Mouse (Mus musculus) hematopoietic multipotent progenitor cell, adult 10-12 weeks (in vitro differentiated cells): ENCODE results near the gene Elof1. TPM values are rescaled to one million over a fixed set of nuclear protein-coding genes. Genes with fewer than 3 reads are reported as not detected.

Experiments used
- polyA plus RNA-seq: library from polyadenylated mRNA; stranded (reverse); fragments of >175 nt; gene quantifications from 2 replicates; pipeline ENCODE4 v1.2.3, GENCODE M21; 2012; ENCODE audit warnings: low replicate concordance

Elof1 gene
- 13.2 and 67.9 TPM in 2 replicates for polyA plus RNA-seq

GRCm38 (mm10) chr9:22116740-22117426, at the start of gene Elof1:
Elof1 (minus strand) TSS chr9:22117172.

DNA sequence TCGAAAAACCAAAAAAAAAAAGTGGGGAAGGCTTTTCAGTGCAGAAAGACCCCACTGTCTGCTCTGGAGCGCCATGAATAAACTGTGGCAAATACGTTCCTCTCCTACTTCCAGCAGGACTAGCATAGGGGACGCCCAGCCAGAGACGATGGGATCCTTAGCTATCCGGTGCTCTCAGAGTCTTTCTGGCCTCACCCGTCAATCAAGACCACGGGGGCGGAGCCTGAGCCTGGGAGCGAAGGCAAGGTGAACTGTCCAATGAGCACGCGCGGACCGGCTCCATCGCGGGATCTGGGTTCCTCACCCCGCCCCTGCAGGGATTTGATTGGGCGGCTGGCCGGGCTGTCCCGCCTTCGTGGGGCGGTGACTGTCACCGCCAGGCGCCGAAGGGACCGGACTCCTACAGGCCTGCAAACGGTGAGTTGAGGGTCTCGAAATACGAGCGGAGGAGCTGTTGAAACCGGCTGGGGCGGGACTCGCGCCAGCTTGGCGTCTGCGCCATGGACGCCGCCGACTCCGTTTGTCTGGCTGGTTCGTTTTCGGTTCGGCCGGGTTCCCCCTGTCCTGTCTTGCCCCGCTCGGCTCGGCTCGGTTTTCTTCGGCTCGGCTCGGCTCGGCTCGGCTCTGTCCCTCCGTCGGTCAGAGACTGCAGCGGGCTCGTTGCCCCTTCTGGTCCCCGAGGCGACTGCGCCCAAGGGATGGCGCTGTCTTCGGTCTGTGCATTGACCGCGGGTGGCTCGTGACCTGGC, 39.7 kb upstream of the Elof1 start, which contains the start of gene Pigyl:
Gene Pigyl, plus strand, starts transcription at position 350 of the 749 bp plus-strand sequence.

GRCm38 (mm10) chr9:22135644-22136390, 18.8 kb upstream of the Elof1 start, which contains the start of gene Acp5:
Acp5 (minus strand) TSS chr9:22135711.

GRCm38 (mm10) chr9:22098993-22099696, 17.8 kb downstream of the Elof1 start, which contains the start of gene Cnn1:
Cnn1 (plus strand) TSS chr9:22099216.

DNA sequence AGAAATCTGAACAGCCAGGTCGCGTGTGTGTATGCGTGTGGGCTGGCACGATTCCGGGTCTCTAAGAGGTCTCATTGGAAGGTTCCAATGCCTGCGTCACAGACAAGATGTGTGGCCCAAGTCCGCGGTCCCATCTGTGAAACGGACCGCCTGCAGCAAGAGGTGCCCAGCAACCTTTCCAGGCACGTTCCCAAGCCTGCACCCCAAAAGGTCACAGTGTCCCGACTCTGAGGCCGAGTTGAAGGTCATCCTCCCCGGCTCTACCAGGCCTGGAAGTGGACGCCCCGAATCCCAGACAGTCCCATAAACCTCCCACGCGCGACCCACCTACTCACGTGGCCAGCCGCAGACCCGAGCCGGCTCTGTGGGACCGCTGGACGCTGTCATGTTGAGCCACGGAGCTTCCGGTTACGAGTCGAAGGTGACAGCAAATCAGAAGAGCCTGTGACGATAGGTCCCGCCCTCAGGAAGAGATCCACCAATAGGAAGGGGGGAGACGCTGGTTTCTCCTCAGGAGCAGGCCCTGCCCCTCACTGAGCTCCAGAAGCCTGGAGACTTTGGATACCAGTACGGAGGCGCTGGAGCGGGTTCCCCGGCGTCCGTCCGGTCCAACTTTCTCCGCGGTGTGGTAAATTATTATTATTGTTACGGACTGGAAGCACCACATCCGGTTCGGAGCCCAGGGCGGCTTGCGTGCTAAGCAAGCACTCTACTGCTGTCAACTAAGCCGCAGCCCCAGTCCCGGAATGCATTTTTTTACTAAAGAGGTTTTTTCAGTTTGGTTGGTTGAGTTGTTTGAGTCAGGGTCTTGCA, 31.7 kb downstream of the Elof1 start, which contains the start of gene Ecsit:
Gene Ecsit, minus strand, starts transcription at position 417 of the 813 bp plus-strand sequence.

GRCm38 (mm10) chr9:22070791-22071573, 46.0 kb downstream of the Elof1 start, which contains the start of the genes Gm49318 and Zfp653:
Gm49318 (minus strand) TSS chr9:22071259.
Zfp653 (minus strand) TSS chr9:22071376.

Other genes starting within 250 kb of the Elof1 start
- 10.7 and 28.7 TPM in 2 replicates for gene Rab3d, start 199.0 kb downstream of the Elof1 start, polyA plus RNA-seq
- not detected in 2 replicates for gene Ccdc159, start 189.7 kb downstream of the Elof1 start, polyA plus RNA-seq
- 5.2 and 8.3 TPM in 2 replicates for gene Tmem205, start 189.6 kb downstream of the Elof1 start, polyA plus RNA-seq
- gene Plppr2, start 180.1 kb downstream of the Elof1 start, polyA plus RNA-seq, result 4.2 and 8.8 TPM in 2 replicates
- gene Swsap1, start 161.4 kb downstream of the Elof1 start, polyA plus RNA-seq, result 8.5 and 16.9 TPM in 2 replicates
- 12.6 and 83.6 TPM in 2 replicates for gene Epor, start 153.7 kb downstream of the Elof1 start, polyA plus RNA-seq
- gene Rgl3, start 127.7 kb downstream of the Elof1 start, polyA plus RNA-seq, result 5.2 and 5.6 TPM in 2 replicates
- gene Ccdc151, start 114.5 kb downstream of the Elof1 start, polyA plus RNA-seq, result 0.12 TPM in 2 replicates
- gene Prkcsh, start 114.4 kb downstream of the Elof1 start, polyA plus RNA-seq, result 81.6 and 112 TPM in 2 replicates
- gene Elavl3, start 65.1 kb downstream of the Elof1 start, polyA plus RNA-seq, result 0.15 TPM in 1 of 2 replicates, not detected in the other
- gene Gm49318, start 45.9 kb downstream of the Elof1 start, polyA plus RNA-seq, result not detected in 2 replicates
- gene Zfp653, start 45.8 kb downstream of the Elof1 start, polyA plus RNA-seq, result 22.4 and 38.4 TPM in 2 replicates
- gene Ecsit, start 31.7 kb downstream of the Elof1 start, polyA plus RNA-seq, result 13.3 and 22.4 TPM in 2 replicates
- gene Cnn1, start 18.0 kb downstream of the Elof1 start, polyA plus RNA-seq, result not detected in 2 replicates
- 89.9 and 193 TPM in 2 replicates for gene Acp5, start 18.5 kb upstream of the Elof1 start, polyA plus RNA-seq
- 34.8 and 51.2 TPM in 2 replicates for gene Pigyl, start 39.7 kb upstream of the Elof1 start, polyA plus RNA-seq
- not detected in 2 replicates for gene Zfp872, start 70.9 kb upstream of the Elof1 start, polyA plus RNA-seq
- 8.2 and 8.9 TPM in 2 replicates for gene Zfp809, start 108.5 kb upstream of the Elof1 start, polyA plus RNA-seq
- gene Zfp599, start 142.7 kb upstream of the Elof1 start, polyA plus RNA-seq, result 0.11 and 0.25 TPM in 2 replicates
- gene Zfp810, start 190.5 kb upstream of the Elof1 start, polyA plus RNA-seq, result 6.7 and 7.2 TPM in 2 replicates